Mouse (Mus musculus) cerebellum, adult 2 months (tissue): ENCODE results near the gene Slc28a3.

Experiments used
- CTCF ChIP-seq: fragments of 200-500 bp; IDR thresholded peaks from 2 replicates; pipeline ENCODE4 v1.5.1; 2011; ENCODE audit warnings: low read depth, mild to moderate bottlenecking, control low read depth, low read length, moderate library complexity, borderline replicate concordance; ENCODE audit not compliant: insufficient read depth
- POLR2A ChIP-seq: fragments of 200-500 bp; IDR thresholded peaks from 2 replicates; pipeline ENCODE4 v1.6.1; 2011; ENCODE audit warnings: low read length, control low read depth, borderline replicate concordance; ENCODE audit not compliant: insufficient read depth

GRCm38 (mm10) chr13:58656885-58657284, 46.2 kb upstream of the Slc28a3 start:
- TF ChIP-seq CTCF: no peak
- TF ChIP-seq POLR2A: no peak
